21 mouse cellular contexts compared by ENCODE assay signal in the genomic region with DNA sequence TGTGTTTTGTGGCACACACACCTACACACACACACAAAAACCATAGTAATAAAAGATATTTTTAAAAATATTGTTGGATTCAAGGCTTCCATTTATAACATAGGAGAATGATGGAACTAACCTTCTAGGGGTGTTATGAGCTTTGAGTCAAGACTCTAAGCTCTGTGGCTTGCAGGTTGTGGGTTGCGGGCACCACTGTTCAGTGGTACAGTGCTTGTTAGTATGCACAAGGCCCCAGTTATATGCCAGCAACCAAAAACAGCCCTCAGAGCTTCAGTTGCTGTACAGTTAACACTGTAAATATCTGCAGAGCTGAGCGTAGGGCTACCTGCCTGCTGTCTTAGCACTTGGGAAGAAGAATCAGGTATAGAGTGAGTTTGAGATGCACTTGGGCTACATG.
DNase-seq lines count a peak whose midpoint lies in the region; TF ChIP-seq lines count a peak whose summit lies in the region.
"Had no signal": no experiment of that assay in that cellular context is flagged by ENCODE, and none has a peak within 500 bp of the region (broad histone marks: within the 10 kb centered on the region; RNA-seq: fewer than 3 reads in every experiment).

No protein-coding gene starts in this region.

- 81% methylated on average over 2 of the region's 2 CpGs for WGBS in thymus, adult 2 months

- no peaks in the 10 kb centered on the region; the same call in 1 of the 2 replicates for H3K4me1 ChIP-seq in thymus, adult 2 months (replicated peaks; ENCODE audit: control insufficient read depth, insufficient read depth, low read length)
- H3K4me1 ChIP-seq: embryonic facial prominence, embryonic 12.5 days; forebrain, embryonic 13.5 days; forebrain, embryonic 15.5 days had no signal

- H3K27me3 ChIP-seq in thymus, adult 2 months (ENCODE audit: control insufficient read depth, insufficient read depth, low read length), result no peaks in the 10 kb centered on the region
- H3K27me3 ChIP-seq: CH12.LX; embryonic facial prominence, embryonic 12.5 days; forebrain, embryonic 13.5 days; forebrain, embryonic 15.5 days; Patski had no signal

- TF ChIP-seq POLR2A in thymus, adult 2 months (IDR thresholded peaks at IDR 0.05; ENCODE audit: control insufficient read depth, extremely low read depth, insufficient read depth, low read length, poor library complexity), result no peak

- TF ChIP-seq CTCF in thymus, adult 2 months (IDR thresholded peaks at IDR 0.05; ENCODE audit: borderline replicate concordance, control insufficient read depth, extremely low read depth, insufficient read depth, low read length, poor library complexity), result no peak

- H3K36me3 ChIP-seq in thymus, adult 2 months (ENCODE audit: control insufficient read depth, insufficient read depth, low read length), result no peaks in the 10 kb centered on the region
- H3K36me3 ChIP-seq: embryonic facial prominence, embryonic 10.5 days; embryonic facial prominence, embryonic 12.5 days; forebrain, embryonic 15.5 days had no signal

- peak overlapping the region; percentile 12; the same call in 1 of the 2 replicates for H3K27ac ChIP-seq in thymus, adult 2 months (ENCODE audit: control insufficient read depth, insufficient read depth, low read length)
- H3K27ac ChIP-seq: embryonic facial prominence, embryonic 10.5 days; embryonic facial prominence, embryonic 12.5 days; forebrain, embryonic 13.5 days; forebrain, embryonic 15.5 days had no signal

- no peak for DNase-seq in thymus, adult 2 months
- DNase-seq in thymus, postnatal 4 days, result no peak
- DNase-seq in CD4-positive helper T cell, adult 2 months (ENCODE audit: low read depth, low spot score), result peak; percentile 36
- peak; percentile 66 for DNase-seq in T-cell, adult 2 months (ENCODE audit: low spot score)
- no peak for DNase-seq in left cerebral cortex, postnatal 4 days
- DNase-seq in cerebellum, adult 8-10 months, result no peak
- DNase-seq: adrenal gland, adult 2 months; adrenal gland, postnatal 10 days; adrenal gland, postnatal 25 days; cerebellum, adult 11 months; cerebellum, adult 18-20 months; cerebellum, adult 9-10 months; cerebellum, postnatal 10 days; cerebellum, postnatal 25 days; forebrain, postnatal 0 days had no signal

- no peak overlapping the region for H3K4me3 ChIP-seq in thymus, adult 2 months (ENCODE audit: control insufficient read depth, insufficient read depth, low read length)
- H3K4me3 ChIP-seq: embryonic facial prominence, embryonic 10.5 days; embryonic facial prominence, embryonic 12.5 days; forebrain, embryonic 13.5 days; forebrain, embryonic 15.5 days had no signal

- intact Hi-C loops in left cerebral cortex, postnatal 4 days (cut with DNase I), result no loop called here

Comparison
In these comparisons a context has a peak if more than half of its experiments do, and no peak if none do; other contexts are left out.
1. DNase-seq: peak in CD4-positive helper T cell, adult 2 months (single experiment) and T-cell, adult 2 months (single experiment); none in thymus, adult 2 months (single experiment), thymus, postnatal 4 days (single experiment), left cerebral cortex, postnatal 4 days (single experiment) and cerebellum, adult 8-10 months (single experiment).